Mouse (Mus musculus): ENCODE measurements around the gene Ryr3.

The Ryr3 gene

DNA sequence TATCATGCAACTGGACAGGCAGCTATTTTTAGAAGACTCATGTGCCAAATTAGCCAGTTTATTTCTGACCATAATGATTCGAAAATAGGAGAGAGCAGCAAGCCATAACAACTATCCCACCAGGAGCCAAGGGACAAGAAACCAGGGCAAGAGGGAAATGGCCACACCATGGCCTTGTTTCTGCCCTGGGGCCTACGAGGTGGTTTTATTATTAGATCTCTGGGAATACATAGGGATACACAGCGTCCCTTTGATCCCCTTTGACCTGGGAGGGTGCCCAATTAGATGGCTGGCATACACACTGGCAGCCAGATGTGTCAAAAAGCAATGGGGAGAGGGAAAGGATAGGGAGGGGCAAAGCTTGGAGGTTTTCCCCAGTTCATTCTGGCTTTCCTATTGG, 563.1 kb downstream of the Ryr3 start:
- DNase-seq (ENCODE audit: low spot score), result no peak

DNA sequence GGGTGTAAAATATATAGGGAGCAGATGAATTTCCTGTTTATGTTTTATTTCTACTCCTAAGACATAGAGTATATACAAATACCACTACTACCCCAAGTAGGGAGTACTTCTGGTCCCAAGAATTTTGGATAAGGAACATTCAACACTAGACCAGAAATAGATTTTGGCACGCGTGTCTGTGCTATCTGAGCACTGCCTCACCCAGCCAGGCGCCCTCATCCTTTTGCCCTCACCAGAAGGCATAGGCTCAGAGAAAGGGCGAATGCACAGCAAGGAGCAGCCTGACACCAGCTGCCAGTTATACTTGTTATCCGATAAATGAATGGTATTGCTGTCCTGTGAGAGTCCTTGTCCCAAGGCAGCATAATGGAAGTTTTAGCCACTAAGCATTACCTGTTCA, 579.7 kb downstream of the Ryr3 start:
- DNase-seq (ENCODE audit: low spot score), result no peak

DNA sequence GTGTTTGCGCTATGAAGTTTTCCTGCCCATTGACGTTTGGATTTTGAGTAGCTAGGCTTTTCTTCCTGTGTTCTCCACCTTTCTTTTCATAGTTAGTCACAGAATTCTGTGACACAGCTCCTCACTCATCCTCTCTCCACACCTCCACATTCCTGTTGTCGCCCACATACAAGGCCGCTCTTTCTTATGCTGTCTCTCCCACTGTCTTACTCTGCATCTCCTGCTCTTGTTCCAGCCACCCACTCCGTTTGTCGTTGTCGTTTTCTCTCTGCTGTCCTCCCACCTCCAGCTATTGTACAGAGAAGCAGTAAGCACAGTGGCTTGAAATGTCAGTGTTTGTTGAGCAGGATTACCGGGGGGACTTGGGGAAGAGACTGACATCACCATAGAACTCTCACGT, 584.4 kb downstream of the Ryr3 start:
- DNase-seq (ENCODE audit: low spot score), result no peak

DNA sequence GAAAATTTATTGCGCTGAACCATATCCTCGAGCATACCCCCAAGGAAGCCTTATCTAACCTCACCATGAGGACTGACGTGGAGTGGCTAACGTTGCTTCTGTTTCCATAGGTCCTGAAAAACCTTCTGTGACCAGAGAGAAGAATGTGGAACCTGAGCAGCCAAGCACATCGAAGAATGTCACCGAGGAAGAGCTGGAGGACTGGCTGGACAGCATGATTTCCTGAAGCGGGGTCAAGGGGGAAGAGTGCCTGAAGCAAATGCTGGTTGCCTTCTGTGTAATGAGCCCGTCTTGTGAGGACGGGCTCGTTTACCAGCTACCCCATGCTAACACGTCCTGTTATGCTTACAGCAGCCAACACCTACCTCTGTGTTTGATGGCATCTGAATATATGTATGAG, 586.2 kb downstream of the Ryr3 start:
- no peak for DNase-seq (ENCODE audit: low spot score)

DNA sequence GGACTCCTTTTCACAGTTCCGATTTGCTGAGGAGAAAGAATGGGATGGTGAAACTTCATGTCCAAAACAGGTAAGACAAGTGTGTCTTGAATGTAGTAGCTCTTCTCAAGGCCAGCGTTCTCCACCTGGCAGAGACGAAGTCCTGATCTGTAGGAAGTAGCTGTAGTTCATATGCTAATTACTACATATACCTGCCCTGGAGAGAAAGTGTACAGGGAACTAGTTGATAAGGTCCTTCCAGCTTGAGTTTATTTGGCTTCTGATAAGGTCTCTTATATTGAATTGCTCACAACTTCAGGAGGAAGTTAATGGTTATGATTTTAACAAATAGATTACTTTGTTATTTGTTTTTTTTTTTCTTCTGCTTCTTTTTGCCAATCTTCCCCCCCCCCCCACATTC, 591.7 kb downstream of the Ryr3 start:
- DNase-seq (ENCODE audit: low spot score), result no peak

DNA sequence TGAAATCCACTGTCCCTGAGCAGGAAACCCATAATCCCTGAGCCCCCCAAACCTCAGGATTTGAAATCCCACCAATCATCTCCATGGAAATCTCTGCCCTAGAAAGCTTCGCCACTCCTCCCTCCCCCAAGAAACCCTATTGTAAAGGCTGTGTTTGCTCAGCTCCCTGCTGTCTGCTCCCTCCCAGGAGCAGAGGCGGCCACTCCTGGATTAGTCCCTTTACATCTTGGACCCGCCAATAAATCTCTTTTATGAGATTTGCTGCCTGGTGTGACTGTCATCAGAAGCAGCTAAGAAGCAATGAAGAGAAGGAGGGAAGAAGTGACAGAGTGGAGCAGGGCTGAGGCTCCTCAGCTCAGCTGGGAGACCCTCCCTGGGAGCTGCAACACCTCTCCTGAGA, 599.7 kb downstream of the Ryr3 start:
- no peak for DNase-seq (ENCODE audit: low spot score)

DNA sequence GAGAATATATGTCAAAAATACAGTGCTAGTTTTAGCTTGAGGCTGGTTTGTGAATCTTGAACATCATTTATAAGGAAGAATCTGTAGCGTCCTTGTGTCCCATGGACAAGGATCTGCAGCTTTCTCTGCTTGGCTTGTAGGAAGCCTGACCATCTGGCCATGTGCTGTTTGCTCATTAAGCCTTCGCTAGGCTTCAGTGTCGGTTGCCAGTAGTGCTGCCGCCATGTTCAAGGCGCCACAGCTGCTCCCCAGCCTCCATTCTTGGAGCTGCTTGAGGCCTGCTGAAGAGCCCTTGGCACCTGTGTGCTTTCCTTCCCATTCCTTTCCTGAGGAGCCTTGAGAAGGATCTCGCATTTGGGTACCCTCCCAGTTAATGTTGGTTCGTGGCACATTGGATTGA, 602.5 kb downstream of the Ryr3 start:
- no peak for DNase-seq (ENCODE audit: low spot score)

DNA sequence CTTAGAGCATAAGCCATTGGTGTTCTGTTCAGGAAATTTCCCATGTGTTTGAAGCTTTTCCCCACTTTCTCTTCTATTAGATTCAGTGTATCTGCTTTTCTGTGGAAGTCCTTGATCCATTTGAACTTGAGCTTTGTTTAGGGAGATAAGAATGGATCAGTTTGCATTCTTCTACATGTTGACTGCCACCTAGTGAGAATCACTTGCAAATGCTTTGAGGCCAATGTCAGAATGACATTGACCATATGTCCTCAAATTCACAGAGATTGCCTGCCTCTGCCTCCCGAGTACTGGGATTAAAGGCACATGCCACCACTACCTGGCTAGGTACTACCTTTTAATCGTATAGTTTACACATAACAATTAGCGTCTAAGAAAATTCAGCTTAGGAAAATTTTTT, 604.3 kb downstream of the Ryr3 start:
- DNase-seq (ENCODE audit: low spot score), result peak; percentile 9

DNA sequence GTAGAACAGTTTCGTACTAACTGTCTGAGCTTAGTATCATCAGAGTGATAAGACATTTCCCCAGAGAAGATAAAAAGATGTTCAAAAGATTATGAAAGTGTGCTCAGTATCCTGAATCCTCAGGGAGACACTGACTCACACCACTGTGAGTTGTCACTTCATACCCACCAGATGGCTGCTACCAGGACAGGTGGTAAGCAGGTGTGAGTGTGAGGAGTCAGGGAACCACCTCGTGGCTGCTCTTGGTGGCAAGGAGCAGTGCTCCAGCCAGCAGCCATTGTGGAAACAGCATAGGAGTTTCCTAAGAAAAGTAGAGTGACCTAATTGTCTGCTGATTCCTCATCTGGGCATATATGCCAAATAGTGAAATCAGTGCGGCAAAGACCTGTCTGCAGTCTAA, 610.4 kb downstream of the Ryr3 start:
- DNase-seq (ENCODE audit: low spot score), result no peak

DNA sequence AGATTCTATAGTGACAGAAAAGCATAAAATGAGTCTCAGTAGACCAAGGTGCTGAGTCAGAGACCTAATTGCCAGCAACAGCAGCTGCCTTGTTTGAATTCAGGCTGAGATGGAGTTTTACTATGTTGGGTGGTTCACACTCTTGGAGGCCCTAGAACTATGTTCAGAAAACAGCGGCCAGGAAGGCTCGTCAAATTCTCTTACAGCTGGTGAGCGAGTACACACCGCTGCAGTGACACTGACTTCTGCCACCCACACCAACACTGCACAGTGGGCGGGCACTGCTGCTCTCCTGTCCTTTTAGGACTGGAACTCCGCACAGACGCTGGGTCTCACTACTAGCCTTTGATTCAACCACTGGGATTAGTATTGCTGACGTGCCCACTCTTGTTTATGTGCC, 614.4 kb downstream of the Ryr3 start:
- no peak for DNase-seq (ENCODE audit: low spot score)

DNA sequence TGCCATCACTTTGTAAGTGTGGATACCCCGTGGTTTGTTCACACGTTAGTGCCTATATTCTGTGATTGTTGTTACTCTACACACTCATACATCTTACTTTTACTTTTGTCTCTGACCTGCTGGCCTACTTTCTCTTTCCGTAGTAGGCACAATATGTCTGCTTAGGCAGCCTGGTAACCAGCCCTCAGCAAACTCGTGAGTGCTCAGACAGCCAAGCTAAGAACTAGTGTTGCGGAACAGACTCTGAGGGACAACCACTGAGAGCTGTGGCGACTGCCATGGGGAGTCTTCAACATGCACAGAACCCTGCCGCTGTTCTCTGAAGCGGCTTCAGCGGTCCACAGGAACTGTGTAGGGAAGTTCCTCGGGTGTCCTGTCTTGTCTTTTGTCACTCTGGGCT, 616.7 kb downstream of the Ryr3 start:
- no peak for DNase-seq (ENCODE audit: low spot score)

DNA sequence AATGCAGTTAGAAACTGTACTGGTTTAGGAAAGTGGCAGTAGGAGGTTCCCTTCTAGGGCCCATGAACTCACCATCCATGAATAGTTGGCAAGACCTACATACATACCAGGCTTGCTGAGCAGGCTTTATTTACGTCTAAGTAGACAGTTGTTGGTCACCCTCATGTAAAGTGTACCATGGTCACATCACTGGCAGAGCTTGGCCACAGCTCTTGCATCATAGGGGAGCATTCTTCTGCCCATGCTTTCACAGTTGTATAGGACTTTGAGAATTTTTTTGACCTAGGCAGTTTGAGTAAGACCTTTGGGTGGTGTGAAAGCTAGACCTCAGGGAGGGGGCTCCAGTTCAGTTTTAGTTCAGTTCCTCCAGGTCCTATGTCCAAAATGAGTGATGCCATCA, 619.8 kb downstream of the Ryr3 start:
- DNase-seq (ENCODE audit: low spot score), result peak; percentile 1

DNA sequence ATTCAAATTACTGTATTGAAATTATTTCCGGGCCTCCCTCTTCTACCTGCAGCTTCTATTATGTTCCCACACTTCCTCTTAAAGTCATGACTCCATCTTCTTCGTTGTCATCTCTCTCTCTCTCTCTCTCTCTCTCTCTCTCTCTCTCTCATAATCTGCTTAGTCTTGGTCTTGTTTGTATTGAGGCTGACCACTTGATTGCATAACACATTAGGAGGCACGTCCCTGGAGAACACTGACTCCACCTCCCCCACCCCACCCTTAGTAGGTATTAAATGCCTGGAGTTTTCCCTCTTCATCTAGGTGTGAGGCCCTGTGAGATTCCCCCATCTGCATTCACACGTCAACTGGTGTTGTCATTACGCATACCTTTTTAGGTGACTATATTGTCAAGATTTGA, 620.5 kb downstream of the Ryr3 start:
- no peak for DNase-seq (ENCODE audit: low spot score)

DNA sequence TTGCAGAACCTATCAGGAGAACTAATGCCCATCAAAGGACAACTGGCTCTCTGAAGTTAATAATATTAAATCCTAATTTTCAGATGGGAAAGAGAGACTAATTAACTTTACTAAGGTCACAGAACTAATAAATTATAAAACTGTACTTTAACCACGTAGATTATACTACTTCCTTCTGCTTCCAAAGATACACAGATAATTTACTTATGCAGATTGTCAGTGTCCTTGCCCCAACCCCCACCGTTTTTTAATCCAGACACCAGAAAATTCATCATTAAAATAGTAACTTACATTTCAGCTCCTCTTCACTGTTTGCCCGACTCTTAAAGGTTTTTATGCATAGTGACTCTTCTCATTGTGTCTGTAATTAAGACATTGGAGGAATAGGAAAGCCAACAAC, 621.1 kb downstream of the Ryr3 start:
- no peak for DNase-seq (ENCODE audit: low spot score)

DNA sequence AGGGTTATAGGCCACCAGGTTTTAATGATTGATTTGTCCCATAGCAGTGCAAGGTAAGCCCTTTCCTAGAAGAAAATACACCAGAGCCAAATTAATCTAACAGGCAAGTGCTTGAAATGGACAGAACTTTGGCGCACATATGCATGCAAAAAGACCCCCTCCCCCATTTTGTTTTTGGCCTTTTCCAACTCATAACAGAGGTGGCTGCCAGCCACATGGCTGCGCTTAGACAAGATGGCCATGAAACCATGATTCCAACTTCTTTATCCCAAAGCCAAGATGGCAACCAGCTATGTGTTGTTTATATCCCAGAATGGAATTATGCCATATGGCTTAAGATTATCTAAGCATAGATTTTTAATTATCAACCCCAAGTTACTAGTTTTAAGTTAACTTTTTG, 623.1 kb downstream of the Ryr3 start:
- no peak for DNase-seq (ENCODE audit: low spot score)

DNA sequence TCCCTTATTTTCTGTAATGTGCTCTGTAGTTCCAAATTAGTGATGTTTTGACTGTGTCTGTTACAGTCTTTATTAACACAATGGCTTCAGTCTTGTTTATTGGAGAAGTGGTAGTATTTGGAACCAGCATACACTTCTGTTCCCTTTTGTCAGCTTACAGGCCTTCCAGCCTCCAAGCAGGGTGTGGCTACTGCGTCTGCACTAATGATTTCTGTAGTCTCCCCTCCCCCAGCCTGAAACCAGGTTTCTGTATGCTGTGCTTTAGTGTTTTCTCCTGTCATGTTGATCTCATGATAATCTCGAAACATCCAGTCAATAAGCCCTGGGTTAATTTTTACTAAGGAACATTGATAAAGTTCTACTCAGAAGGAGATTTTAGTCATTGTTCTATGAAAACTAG, 623.6 kb downstream of the Ryr3 start:
- no peak for DNase-seq (ENCODE audit: low spot score)

DNA sequence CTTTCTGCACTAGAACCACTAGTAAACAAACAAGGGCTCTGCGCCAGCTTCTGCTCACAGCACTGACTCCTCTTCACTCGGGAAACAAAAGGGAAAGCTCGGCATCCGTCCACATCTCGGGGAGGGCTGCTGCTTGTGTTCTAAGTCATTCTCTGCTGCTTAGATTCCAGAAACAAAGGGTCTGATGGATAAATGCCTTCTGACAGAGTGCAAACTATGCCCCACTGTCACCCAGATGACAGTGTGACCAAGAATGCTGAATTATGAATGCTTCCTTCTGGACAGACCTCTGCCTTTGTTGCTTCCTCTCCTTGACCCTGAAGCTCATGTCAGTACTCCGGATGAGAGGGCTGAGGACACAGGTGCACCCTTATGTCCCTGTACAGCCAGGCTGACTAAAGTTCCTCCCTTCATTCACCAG, 625.4 kb downstream of the Ryr3 start:
- DNase-seq (ENCODE audit: low spot score), result no peak

DNA sequence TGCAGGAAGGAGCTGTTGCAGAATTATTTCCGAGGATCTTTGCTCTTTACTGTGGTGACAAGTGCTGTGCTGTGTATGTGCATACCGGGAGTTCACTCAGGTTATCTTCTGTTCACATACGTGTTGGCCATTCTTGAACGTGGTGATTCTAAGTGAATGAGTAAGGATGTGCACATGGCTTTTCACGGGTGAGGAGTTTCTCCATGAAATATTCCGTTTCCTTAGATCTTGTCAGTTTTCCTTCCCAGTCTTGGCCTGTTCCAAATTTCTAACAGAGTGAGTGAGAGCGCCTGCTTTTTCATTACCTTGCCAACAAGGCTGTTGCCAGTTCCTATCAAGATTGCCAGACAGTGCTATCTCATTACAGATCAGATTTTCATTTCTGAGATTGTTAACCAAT, 625.9 kb downstream of the Ryr3 start:
- no peak for DNase-seq (ENCODE audit: low spot score)

Data from embryo, embryonic 10 days (tissue).